Mouse (Mus musculus): ENCODE measurements around the gene Gm43064. TPM values are rescaled to one million over a fixed set of nuclear protein-coding genes. Genes with fewer than 3 reads are reported as not detected.

Gm43064 gene
- polyA plus RNA-seq, 1 experiment from 2014 or later, result 0.67 TPM

GRCm38 (mm10) chr3:103857036-103857805, 47.8 kb downstream of the Gm43064 start:
- H3K4me3 ChIP-seq (replicated peaks), result no peak overlapping the region
- peaks cover 9% of the 10 kb centered on the region; the same call in 1 of the 2 replicates for H3K4me1 ChIP-seq (replicated peaks)
- 64% methylated on average over 7 of the region's 7 CpGs for WGBS (ENCODE audit: insufficient replicate concordance)
- no peak overlapping the region for H3K9ac ChIP-seq
- no peak overlapping the region for H3K4me2 ChIP-seq
- ATAC-seq (ENCODE audit: low read depth) (no peak), DNase-seq (no peak)
- H3K9me3 ChIP-seq (replicated peaks), result no peaks in the 10 kb centered on the region
- no peaks in the 10 kb centered on the region for H3K36me3 ChIP-seq
- no peaks in the 10 kb centered on the region for H3K27me3 ChIP-seq
- no peak overlapping the region for H3K27ac ChIP-seq

DNA sequence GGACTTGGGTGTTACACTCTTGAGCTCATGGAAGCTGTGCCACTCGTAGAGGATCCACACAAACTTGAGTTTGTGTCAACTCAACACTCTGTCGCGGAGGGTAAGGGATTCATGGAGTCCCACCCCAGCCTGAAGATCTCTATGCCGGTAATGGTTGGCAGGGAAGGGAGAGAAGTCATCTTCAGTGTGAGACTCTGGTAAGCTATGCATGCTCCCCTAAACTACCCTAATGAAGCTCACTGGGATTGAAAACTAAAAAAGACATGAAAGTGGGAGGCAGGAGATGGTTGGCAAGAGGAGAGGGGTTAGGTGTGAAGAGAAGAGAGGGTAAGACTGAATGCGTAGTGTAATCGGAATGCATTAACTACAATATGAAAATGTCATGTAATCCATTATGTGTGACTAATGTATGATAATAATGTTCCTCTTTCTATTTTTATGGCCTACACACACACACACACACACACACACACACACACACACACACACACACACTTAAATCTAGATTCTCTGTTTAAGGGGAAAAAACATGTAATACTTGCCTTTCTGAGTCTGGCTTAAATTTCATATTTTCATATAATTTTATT, 48.7 kb downstream of the Gm43064 start:
- Histone ChIP-seq H3K4me3 (replicated peaks) (no peak overlapping the region), H3K4me1 (replicated peaks) (peaks cover 9% of the 10 kb centered on the region; the same call in 1 of the 2 replicates), H3K9ac (no peak overlapping the region), H3K27me3 (no peaks in the 10 kb centered on the region), H3K36me3 (no peaks in the 10 kb centered on the region), H3K27ac (no peak overlapping the region), H3K9me3 (replicated peaks) (no peaks in the 10 kb centered on the region), H3K4me2 (no peak overlapping the region)
- no peak for DNase-seq
- WGBS (ENCODE audit: insufficient replicate concordance), result 87% methylated on average over 6 of the region's 6 CpGs
- no peak for ATAC-seq (ENCODE audit: low read depth)

- 26% methylated on average over 12 of the region's 12 CpGs for WGBS (ENCODE audit: insufficient replicate concordance)
- Histone ChIP-seq H3K4me1 (replicated peaks) (peaks cover 9% of the 10 kb centered on the region; the same call in 1 of the 2 replicates), H3K9ac (no peak within 1 kb of the TSS), H3K9me3 (replicated peaks) (no peaks in the 10 kb centered on the region), H3K36me3 (no peaks in the 10 kb centered on the region), H3K27me3 (no peaks in the 10 kb centered on the region), H3K4me2 (peak within 1 kb of the TSS; percentile 25), H3K27ac (peak within 1 kb of the TSS; percentile 44), H3K4me3 (replicated peaks) (peak within 1 kb of the TSS; percentile 4)
- ATAC-seq (ENCODE audit: low read depth) (peak; percentile 29; the same call in 1 of the 2 replicates), DNase-seq (no peak)
Observed at GRCm38 (mm10) chr3:103858881-103859801, 49.8 kb downstream of the Gm43064 start, which contains the start of gene Ptpn22. Gene Ptpn22 (plus strand): TSS chr3:103859795.

DNA sequence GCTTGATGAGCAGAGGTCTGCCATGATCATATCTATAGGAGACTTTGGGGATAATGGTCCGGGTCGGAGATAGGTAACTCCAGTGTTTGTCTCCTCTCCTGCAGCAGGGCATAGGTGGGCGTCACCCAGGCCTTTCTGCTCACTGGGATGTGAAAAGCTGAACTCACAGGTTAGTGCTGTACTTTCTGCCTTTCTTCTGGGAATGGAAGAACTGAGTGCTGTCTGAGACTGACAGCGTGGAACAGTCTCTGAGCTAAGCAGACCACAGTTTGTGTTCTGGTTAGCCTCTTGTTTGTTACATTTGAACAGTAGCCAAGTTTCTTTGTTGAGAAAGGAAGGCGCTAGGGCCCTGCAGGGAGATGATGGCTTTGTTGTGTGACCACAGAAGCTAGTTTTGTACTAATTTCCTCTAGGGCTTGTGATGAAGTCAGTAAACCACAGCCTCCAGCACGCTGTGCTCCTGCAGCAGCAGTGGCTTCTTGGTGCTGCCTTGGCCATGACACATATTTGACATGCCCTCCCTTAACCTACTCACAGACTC, 50.5 kb downstream of the Gm43064 start:
- H3K27ac ChIP-seq, result peak overlapping the region; percentile 44
- H3K36me3 ChIP-seq, result no peaks in the 10 kb centered on the region
- WGBS (ENCODE audit: insufficient replicate concordance), result 25% methylated on average over 6 of the region's 6 CpGs
- ATAC-seq (ENCODE audit: low read depth), result 0 out of 2 replicates have a peak, but pooled peaks have one; percentile 29
- DNase-seq, result no peak
- peak overlapping the region; percentile 25 for H3K4me2 ChIP-seq
- no peaks in the 10 kb centered on the region for H3K9me3 ChIP-seq (replicated peaks)
- H3K9ac ChIP-seq, result no peak overlapping the region
- H3K27me3 ChIP-seq, result no peaks in the 10 kb centered on the region
- H3K4me1 ChIP-seq (replicated peaks), result peaks cover 9% of the 10 kb centered on the region; the same call in 1 of the 2 replicates
- peak overlapping the region; percentile 4; the same call in 1 of the 2 replicates for H3K4me3 ChIP-seq (replicated peaks)

DNA sequence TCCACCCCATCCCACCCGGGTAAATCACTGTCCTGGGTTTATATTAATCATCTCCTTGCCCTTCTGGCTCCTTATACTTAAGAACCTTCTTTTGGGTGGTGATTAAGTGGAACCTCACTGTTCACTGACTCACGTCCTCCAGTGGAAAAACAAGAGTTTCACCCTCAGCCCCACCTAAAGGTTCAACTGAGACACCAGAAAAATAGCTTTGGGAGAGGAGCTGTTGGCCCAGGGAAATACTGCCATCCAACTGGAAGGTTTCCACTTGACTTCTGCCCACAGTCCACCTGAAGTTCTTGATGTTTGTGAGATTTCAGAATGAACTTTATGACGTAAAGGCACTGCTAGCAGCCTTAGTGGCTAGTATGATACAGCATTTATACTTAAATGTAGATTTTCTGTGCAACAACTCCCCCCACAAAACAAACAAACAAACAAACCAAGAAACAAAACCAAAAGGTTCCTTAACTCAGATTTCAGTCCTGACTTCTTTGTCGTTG, 53.4 kb downstream of the Gm43064 start:
- H3K9ac ChIP-seq, result no peak overlapping the region

DNA sequence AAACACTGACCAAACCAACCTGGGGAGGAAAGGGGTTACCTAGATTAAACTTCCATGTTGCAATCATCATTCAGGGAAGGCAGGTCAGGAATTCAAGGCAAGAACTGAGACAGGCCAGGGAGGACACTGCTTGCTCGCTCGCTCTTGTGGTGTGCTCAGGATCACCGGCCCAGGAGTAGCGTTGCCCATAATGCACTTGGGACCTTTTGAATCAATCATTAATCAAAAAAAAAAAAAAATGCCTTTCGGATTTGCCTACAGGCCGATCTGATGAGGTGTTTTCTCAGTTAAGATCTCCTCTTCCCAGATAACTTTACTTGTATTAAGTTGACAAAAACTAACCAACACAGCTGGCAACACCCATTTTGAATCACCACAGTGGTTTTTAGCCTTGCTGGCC, 54.8 kb downstream of the Gm43064 start:
- H3K27me3 ChIP-seq, result no peaks in the 10 kb centered on the region
- no peaks in the 10 kb centered on the region for H3K36me3 ChIP-seq
- H3K4me2 ChIP-seq, result no peak overlapping the region
- H3K27ac ChIP-seq, result no peak overlapping the region
- ATAC-seq (ENCODE audit: low read depth) (no peak), DNase-seq (no peak)
- H3K4me1 ChIP-seq (replicated peaks), result peaks cover 2% of the 10 kb centered on the region; the same call in 1 of the 2 replicates
- H3K4me3 ChIP-seq (replicated peaks), result no peak overlapping the region
- no peak overlapping the region for H3K9ac ChIP-seq
- WGBS (ENCODE audit: insufficient replicate concordance), result 79% methylated on average over 6 of the region's 6 CpGs
- no peaks in the 10 kb centered on the region for H3K9me3 ChIP-seq (replicated peaks)

More for the DNA sequence above, 53.4 kb downstream of the Gm43064 start:
- Histone ChIP-seq H3K27ac (no peak overlapping the region), H3K27me3 (no peaks in the 10 kb centered on the region), H3K4me3 (replicated peaks) (no peak overlapping the region), H3K9me3 (replicated peaks) (no peaks in the 10 kb centered on the region), H3K36me3 (no peaks in the 10 kb centered on the region), H3K4me1 (replicated peaks) (peaks cover 4% of the 10 kb centered on the region; the same call in 1 of the 2 replicates), H3K4me2 (no peak overlapping the region)
- DNase-seq, result no peak
- ATAC-seq (ENCODE audit: low read depth), result no peak
- WGBS (ENCODE audit: insufficient replicate concordance), result 65% methylated on average over 4 of the region's 4 CpGs

- no peaks in the 10 kb centered on the region for H3K36me3 ChIP-seq
- no peak overlapping the region for H3K4me2 ChIP-seq
- WGBS (ENCODE audit: insufficient replicate concordance), result 72% methylated on average over 5 of the region's 5 CpGs
- no peaks in the 10 kb centered on the region for H3K9me3 ChIP-seq (replicated peaks)
- no peak overlapping the region for H3K27ac ChIP-seq
- no peak overlapping the region for H3K9ac ChIP-seq
- no peak for ATAC-seq (ENCODE audit: low read depth)
- no peaks in the 10 kb centered on the region for H3K27me3 ChIP-seq
- no peaks in the 10 kb centered on the region for H3K4me1 ChIP-seq (replicated peaks)
- no peak overlapping the region for H3K4me3 ChIP-seq (replicated peaks)
- DNase-seq, result no peak
Observed at GRCm38 (mm10) chr3:103867424-103867971, 58.1 kb downstream of the Gm43064 start.

- 73% methylated on average over 4 of the region's 4 CpGs for WGBS (ENCODE audit: insufficient replicate concordance)
- H3K9me3 ChIP-seq (replicated peaks), result no peaks in the 10 kb centered on the region
- DNase-seq, result no peak
Observed at GRCm38 (mm10) chr3:103868008-103868407, 58.6 kb downstream of the Gm43064 start.

DNA sequence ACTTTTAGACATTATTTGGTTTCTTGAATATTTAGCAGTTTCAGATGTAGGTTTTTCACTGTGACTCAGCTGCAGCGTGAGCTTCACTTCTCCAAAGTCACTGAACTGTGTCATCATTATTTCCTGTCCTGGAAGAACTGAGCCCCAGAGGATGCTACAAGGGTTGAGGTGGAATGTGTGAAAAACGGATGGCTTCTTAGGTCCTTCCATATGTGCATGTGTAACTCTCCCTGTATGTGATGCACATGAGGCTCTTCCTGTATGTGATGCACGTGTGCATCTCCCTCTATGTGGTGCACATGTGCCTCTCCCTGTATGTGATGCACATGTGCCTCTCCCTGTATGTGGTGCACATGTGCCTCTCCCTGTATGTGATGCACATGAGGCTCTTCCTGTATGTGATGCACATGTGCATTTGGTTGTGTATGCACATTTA, 63.3 kb downstream of the Gm43064 start:
- Histone ChIP-seq H3K9me3 (replicated peaks) (no peaks in the 10 kb centered on the region), H3K4me2 (no peak overlapping the region), H3K4me3 (replicated peaks) (no peak overlapping the region), H3K36me3 (no peaks in the 10 kb centered on the region), H3K27me3 (no peaks in the 10 kb centered on the region), H3K4me1 (replicated peaks) (no peaks in the 10 kb centered on the region), H3K27ac (no peak overlapping the region), H3K9ac (no peak overlapping the region)
- DNase-seq, result no peak
- 33% methylated on average over 3 of the region's 3 CpGs for WGBS (ENCODE audit: insufficient replicate concordance)
- no peak for ATAC-seq (ENCODE audit: low read depth)

More at GRCm38 (mm10) chr3:103868008-103868407, 58.6 kb downstream of the Gm43064 start:
- no peaks in the 10 kb centered on the region for H3K4me1 ChIP-seq (replicated peaks)
- no peak overlapping the region for H3K4me2 ChIP-seq
- no peak overlapping the region for H3K4me3 ChIP-seq (replicated peaks)
- no peak for ATAC-seq (ENCODE audit: low read depth)
- no peak overlapping the region for H3K27ac ChIP-seq
- H3K27me3 ChIP-seq, result no peaks in the 10 kb centered on the region
- no peak overlapping the region for H3K9ac ChIP-seq
- no peaks in the 10 kb centered on the region for H3K36me3 ChIP-seq

DNA sequence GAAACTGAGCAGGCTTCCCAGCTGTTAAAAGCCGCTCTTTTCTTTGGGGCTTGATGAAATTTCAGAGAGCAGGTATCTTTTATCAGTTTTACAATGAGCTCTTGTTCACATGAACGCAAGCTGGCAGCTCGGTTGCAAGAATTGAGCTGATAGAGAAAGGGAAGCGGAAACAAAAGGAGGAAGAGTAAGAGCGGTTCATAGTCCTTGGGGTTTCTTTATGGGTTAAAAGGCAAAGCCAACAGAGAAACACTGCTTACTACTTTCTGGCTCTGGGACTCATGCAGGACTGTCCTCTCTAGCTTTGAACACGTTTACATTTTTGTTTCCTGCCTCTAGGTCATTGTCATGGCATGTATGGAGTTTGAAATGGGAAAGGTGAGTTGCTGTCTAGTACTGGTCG, 65.0 kb downstream of the Gm43064 start:
- Histone ChIP-seq H3K4me3 (replicated peaks) (no peak overlapping the region), H3K9me3 (replicated peaks) (no peaks in the 10 kb centered on the region), H3K27me3 (no peaks in the 10 kb centered on the region), H3K36me3 (no peaks in the 10 kb centered on the region), H3K27ac (no peak overlapping the region), H3K4me1 (replicated peaks) (no peaks in the 10 kb centered on the region), H3K9ac (no peak overlapping the region), H3K4me2 (no peak overlapping the region)
- ATAC-seq (ENCODE audit: low read depth) (no peak), DNase-seq (no peak)
- 39% methylated on average over 7 of the region's 7 CpGs for WGBS (ENCODE audit: insufficient replicate concordance)
